Mouse (Mus musculus) cerebellum, adult 11 months (tissue): ENCODE results near the gene Acsm1.
"Not testable (repeated sequence)": the region's sequence is repeated elsewhere in the genome, so short reads cannot be mapped to it uniquely, and the experiment has no call there.

Experiments
- DNase-seq: peaks from one replicate; pipeline ENCODE4 v3.0.0; 2022

Acsm1 gene

DNA sequence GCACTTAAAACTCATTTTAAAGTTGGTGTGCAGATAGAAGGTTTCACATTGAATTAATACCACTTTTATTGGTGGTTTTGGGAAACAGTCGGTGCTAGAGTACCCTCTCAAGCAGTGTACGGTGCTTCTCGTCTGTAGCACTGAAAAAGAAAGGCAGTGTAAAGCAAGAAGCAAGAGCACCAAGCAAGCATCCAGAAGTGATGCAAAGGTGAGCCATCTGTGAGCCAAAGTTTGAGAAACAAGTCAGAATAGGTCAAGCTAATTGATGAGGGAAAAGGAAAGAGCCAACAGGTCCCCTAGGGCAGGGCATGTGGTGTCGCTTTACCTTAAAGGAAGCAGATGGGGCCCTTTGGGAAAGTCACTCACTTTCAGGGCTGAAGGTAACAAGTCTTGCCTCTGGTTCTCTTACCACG lies at the start of gene Acsm1:
Acsm1 (plus strand) TSS at position 363 of the 413 bp plus-strand sequence.
- no peak for DNase-seq

DNA sequence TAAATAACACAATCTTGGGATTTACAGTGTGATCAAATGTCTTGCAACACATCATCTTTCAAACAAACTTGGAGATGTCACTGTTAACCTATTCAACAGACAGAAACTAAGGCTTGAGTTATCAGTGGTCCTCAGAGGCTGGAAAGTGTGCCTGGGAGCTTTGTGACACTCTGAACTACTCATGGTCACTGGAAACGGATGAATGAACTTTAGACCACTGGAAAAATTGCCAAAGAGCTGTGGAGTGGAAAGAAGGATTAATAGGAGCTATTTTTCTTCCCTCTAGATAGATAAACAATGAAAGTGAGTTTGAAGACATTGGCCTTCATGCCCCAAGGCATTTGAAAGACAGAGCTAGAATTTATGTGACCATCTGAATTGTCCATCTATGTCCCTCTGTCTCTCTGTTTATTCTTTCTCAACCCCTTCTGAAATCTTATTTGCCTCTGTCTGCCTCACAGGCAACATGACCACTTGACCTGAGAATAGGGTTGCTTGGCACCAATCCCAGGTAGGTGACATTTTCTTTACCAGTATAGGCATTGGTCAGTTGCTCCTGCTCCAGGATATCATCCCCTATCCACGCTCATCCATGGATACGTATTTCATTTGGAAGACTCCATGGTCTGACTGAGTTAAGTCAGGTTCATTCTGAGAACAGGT lies 46.9 kb upstream of the Acsm1 start:
- no peak for DNase-seq

DNA sequence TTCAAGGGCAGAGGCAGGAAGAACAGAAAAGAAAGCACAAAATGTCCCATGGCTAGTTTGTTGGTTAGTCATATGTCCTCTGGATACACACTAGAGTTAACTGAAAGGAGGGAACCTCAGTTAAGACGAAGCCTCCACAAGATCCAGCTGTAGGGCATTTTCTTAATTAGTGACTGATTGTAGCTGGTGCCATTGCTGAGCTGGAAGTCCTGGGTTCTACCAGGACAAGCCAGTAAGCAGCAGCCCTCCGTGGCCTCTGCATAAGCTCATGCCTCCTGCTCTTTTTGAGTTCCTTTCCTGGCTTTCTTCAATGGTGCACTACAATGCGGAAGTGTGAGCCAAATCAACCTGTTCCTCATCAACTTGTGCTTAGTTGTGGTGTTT lies 46.4 kb upstream of the Acsm1 start:
- no peak for DNase-seq

DNA sequence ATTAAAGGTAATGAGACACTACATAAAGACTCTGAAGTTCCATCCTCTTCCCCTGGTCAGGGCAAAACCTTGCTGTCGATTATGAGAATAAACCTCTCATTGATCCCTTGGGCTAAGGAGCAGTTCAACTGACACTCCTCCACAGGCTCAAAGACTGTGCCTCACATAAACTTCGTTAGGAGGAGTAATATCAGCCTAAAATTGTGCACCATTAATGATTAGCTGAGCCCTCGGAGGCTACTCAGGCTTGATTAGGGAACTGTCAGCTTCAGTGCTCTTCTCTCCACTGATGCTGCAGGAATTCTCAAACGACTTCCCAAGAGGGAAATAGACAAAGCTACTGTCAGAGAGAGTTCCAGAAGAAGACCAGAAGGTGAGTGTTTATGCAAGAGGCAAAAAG lies 45.4 kb upstream of the Acsm1 start:
- no peak for DNase-seq

DNA sequence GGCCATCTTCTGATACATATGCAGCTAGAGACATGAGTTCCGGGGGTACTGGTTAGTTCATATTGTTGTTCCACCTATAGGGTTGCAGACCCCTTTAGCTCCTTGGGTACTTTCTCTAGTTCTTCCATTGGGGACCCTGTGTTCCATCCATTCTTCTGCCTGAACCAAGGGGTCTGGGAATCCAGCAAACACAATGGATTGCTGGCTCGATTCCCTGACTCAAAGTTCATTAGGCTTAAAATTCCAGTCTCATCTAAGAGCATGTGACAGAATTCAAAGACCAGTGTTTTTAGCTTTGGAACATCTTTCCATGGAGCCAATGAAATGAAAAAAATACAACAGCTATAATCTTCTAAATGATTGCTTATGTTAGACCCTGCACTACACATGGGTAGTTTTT lies 44.4 kb upstream of the Acsm1 start:
- DNase-seq = not testable (repeated sequence)

DNA sequence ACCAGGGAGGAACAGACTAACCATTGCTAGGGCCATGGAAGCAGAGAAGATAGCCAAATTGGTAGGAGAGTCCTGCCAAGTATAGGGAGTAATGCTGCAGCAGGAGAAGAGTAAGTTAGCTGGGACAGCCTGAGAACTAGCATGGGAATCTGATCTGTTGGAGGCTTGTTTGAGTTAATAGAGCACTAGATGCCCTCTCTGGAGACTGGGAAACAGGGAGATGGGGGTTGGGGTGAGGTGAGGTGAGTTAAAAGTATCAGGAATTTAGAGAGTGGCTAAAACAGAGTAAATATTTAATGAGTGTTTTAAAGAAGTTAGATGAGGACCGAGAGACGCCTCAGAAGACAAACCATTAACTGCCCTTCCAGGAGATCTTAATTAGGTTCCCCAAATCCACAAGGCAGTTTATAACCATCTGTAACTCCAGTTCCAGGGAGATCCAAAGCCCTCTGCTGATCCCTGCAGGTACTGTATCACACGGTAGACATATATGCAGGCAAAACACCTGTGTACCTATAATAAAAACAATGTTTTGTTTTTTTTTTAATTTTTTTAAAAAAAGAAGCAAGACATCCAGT lies 12.2 kb upstream of the Acsm1 start:
- no peak for DNase-seq

DNA sequence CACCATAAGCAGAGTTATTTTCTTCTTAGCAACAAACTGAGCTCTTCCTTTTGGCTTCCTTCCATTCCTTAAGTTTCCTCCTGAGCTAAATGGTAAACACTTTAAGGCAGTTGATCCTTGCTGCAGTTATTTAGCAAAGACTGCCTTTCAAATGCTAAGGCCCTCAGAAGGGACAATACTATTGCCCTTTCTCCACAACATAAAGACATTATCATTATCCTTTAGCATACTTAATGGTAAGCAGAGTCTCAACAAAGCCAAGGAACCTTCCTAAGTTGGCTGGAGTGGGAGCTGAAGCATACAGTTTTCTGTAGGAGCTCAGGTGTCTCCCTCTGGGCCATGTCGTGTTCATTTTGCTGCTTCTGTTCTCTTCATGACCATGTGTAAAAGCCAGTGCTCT lies 11.5 kb upstream of the Acsm1 start:
- DNase-seq = no peak

DNA sequence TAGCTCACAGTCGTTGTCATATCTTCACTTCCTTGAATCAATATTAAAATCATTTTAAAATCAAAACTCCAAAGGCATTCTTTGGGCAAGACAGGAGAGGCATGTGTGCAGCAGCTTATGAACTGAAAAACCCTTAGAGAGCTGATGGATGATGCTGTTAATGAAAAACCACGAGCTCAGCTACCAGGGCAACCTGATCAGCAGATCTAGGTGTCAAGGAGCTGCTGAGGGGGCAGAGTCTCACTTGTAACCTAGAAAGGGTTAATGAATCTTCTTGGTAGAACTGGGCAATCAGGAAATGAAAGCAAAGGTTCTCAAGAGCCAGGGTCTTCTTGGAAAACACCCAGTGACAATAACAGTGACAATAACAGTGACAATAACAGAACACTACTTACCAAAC lies 10.3 kb upstream of the Acsm1 start:
- no peak for DNase-seq

DNA sequence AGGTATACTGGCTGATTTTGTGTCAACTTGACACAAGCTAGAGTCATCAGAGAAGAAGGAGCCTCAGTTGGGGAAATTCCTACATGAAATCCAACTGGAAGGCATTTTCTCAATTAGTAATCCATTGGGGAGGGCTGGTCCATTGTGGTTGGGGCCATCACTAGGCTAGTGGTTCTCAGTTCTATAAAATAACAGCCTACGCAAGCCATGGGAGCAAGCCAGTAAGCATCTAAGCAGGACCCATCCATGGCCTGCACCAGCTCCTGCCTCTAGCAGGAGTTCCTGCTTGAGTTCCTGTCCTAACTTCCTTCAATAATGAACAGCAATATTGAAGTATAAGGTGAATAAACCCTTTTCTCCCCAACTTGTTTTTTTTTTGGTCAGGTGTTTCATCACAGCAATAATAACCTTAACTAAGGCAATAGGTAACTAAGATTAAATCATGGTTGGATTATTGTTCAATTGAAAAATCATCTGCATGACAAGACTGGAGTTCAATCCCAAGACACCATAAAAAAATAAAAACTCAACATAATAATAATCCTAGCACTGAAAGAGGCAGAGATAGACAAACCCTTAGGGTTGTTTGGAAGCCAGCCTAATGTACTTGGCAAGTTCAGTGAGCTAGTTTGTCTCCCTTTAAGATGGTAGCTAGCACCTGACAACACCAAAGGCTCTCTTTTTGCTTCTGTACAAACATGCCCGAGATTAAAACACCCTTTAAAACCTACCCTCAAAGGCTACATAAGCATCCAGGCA lies 5.5 kb upstream of the Acsm1 start:
- DNase-seq = no peak

DNA sequence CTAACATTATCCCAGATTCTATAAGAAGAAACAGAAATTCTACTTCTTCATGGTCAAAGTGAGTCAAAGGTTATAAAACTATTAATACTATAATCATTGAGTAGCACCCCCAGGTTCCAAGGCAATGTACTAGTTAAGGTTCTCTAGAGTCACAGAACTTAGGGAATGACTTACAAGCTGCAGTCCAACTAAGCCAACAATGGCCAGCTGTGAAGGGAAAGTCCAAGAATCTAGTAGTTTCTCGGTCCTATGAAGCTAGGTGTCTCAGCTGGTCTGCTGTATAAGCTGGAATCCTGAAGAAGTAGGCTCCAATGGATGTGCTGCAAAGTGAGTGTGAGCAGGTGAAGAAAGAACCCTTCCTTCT lies 4.9 kb upstream of the Acsm1 start:
- DNase-seq = no peak

DNA sequence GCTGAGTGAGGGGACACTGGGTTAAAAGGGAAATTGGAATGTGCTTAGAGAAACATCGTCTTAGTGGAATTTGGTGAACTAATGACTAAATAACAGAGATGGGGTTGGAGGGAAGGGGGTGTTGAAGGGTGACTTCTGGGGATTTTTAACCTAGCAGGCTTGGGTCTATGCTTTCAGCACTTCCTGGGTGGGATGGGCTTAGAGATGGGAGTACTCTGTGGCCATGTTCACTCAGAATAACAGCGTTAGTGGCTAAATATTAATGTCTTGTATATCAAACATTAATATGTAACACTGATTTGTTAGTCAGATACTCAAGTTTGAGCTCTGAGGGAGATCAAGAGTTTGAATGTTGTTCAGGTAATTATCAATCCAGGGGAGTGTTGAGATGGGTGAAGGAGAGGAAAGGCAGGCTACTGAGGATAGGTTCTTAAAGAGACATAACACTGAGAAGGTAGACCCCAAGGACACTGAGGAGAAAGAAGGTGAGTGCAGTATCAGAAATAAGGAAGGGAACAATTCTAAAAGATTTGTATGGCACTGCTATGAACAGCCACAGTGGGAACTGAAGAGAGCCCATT lies 1.8 kb upstream of the Acsm1 start:
- no peak for DNase-seq

DNA sequence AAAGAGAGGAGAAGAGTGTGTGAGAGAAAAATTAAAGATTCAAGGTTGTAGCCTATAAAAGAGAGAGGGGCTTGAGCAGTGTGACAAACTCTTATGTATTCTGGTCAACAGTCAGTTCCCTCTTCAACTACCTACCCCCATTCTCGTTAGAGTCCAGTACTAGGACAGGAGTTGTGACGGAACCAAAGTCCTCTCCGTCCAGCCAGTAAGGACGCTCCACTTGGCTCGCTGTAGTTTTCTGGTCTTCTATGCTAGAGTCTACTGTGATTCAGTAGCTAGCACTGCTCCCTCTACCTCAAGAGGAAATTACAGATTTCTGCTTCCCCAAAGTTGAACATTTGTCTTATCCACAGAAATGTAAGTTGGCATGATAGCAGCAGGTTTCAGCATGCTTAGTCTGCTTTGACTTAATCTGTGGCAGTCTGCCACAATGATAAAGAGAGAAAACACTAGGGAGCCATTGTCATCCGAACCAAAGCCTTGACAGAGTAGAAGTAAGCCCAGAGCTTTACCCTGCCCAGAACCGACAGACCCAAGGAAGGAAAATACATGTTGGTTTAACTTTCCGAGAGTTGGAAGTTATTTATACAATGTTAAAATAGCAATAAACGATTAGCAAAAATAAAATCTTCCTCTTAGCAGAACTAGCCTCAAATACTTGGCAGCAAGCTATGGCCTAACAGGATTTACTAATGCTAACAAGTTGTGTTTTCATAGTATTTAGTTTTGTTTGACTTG lies 731 bp upstream of the Acsm1 start:
- no peak for DNase-seq

DNA sequence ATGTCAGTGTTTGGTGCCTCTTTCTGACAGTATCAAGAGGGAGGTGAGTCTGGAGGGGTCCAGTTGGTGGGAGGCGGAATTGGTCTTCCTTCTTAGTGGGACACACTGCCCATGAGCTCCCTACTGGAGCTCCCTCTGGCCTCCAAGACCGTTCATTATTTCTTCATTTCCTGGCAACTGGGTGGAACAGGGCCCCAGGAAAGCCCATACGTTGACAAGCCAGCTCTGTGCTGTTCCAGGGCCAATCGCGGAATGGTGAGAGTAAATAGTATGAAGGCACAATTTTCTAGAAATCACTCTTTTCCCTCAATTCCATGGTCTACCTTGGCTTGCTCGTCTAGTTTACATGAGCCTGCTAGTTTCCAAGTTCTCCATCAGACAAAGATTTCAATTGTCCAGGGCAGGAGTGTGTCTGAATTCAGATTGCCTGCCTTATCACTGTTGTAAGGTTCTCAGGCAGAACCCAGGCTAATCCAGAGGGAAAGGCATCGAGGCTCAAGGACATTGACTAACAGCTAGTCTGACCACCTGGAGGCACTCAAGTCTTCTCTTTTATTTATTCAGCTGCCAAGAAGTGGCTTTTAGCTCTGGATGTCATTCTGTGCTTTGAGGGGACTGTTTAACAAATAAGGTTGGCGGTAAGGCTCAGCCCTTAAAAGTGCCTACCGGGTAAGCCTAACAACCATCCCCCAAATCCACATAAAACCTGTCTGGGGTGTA lies 1.1 kb downstream of the Acsm1 start:
- DNase-seq = no peak

DNA sequence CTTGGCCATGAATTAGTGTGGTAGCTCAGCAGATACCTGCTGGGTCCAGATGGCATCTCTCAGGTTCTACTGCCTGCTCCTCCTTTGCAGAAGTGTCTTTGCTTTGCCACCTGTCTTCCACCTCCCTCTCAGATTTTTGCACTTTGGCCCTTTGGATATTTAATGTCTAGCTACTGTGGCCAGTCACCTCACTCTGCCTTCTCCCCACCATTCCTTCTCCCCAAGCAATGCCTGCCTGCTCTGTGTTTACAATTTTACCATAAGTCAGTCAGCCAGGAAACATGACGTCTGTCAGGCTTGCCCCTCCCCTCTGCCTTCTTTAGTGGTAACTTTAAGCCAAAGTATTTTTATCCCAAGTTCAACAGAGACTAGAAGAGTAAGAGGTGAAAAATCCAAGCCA lies 9.7 kb downstream of the Acsm1 start:
- DNase-seq = no peak

DNA sequence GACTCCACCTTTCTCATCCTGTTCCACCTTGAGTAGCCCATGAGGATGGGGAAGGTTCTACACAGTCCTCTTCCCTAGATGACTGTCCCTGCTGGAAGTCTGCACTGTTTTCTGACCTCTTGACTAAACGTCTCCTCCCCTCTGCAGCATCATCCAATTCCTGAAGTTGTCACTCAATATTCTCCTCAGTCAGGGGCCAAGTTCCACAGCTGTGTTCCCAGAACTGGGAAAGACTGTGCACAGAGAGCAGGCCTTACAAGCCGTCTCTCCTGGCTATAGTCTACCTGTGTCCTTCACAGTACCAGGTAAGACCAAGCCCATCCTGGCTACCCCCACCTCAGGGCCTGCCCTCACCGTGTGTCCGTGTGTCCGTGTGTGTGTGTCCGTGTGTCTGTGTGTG lies 10.8 kb downstream of the Acsm1 start:
- no peak for DNase-seq

DNA sequence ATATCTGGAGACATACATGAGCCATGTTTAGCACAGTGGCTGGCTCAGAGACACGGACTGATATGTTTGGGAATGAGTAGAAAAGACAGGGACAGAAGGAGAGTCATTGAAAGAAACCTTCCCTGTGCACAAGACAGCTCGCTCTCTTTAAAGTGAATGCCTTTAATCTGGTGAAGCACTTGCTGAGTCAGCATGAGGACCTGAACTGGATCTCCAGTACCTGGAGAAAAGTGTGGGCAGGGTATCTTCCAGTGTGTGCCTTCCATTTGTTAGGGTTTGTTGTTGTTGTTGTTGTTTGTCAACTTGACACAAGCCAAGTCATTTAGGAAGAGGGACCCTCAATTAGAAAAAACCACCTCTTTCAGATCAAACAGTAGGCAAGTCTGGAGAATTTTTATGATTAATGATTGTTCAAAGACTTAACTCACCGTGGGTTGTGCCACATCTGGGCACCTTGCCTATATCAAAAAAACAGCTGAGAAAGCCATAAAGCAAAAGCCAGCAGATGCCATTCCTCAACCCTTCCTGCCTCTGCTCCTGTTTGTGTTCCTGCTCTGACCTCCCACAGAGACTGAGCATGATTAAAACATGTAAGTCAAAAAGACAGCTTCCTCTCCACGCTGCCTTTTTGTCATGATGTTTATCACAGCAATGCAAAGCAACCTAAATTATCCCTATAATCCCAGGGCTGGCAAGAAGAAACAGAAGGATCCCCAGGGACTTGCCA lies 11.5 kb downstream of the Acsm1 start:
- no peak for DNase-seq

DNA sequence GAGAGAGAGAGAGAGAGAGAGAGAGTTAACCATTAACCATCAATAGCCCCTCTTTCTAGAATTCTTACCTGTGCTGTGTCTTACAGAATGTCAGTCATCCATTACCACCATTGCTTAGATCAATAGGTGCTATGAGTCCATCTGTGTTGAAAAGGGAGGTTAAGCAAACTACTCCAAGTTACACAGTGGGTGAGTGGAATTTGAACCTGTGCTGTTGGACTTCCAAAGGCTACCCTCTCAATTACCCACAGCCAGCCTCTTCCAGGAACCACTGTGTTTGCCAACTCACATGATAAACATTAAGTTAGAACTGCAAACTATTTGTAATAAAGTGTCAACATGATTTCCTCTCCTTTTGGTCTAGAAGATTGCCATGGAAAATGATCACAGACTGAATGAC lies 13.3 kb downstream of the Acsm1 start:
- no peak for DNase-seq

DNA sequence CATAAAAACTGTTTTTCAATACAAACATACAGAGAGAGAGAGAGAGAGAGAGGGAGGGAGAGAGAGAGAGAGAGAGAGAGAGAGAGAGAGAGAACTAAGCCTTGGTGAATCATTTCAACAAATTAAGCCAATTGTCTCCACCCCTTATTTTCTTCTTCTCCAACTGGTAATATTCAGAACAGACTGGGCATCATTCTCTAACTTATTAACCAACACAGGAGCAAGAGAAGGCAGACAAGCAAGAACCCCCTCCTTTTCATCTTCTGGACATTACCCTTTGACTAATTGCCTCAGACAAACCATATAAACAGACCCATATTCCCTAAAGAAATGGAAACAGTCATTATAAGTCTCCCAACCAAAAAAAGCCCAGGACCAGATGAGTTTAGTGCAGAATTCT lies 31.9 kb downstream of the Acsm1 start:
- no peak for DNase-seq

DNA sequence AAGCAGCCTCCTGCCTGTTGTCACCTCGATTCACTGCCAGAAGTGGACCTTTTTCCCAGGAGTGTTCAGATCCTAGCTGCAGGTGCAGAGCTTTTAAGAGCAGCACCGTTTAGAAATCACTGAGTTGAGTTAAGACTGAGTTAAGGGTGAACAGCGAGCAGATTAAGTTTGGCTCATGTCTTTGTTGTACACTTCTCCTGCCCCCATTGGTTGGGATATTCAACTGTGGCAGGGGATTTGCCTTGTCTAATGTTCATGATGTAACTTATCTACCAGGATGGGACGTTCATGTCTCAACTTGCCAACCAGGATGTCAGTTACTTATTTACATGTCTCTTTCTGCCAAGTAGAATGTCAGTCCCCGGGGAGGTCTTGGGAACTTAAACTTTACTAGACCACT lies 35.5 kb downstream of the Acsm1 start:
- DNase-seq = no peak

DNA sequence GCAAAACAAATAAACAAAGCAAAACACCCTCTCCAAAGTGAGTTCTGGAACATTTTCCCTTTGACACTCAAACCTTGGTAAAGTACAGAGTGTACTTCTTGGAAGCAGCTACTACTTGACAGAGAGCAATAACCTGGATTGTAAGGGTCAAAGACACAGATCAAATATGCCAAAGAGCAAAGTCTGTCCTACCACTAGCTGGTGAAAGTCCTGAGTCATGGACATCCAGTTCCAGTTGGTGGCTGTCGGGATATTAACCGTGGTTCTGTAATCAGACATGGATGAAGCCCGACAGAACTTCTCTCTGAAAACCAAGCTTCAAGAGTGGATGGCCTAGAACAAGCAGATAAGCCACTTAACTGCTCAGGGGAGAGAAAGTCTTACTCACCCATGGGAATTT lies 61.1 kb downstream of the Acsm1 start:
- DNase-seq = no peak

DNA sequence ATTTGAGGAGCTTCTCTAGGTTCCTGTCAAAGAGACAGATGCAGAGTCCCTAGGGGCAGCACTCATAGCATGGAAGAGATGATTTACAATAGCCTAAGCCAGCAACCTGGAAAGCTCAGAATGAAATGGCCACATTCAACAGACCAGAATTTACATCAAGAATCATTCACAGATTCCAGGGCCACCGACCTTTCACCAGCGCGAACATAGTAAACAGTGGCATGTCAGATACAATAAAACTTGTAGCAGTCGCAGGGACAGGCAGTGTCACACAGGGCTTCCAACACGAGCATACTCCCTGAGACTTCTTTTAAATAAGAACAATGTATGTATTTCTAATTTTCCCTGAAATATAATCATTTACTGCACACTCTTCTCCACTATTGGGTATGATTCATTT lies 63.6 kb downstream of the Acsm1 start:
- DNase-seq = no peak

DNA sequence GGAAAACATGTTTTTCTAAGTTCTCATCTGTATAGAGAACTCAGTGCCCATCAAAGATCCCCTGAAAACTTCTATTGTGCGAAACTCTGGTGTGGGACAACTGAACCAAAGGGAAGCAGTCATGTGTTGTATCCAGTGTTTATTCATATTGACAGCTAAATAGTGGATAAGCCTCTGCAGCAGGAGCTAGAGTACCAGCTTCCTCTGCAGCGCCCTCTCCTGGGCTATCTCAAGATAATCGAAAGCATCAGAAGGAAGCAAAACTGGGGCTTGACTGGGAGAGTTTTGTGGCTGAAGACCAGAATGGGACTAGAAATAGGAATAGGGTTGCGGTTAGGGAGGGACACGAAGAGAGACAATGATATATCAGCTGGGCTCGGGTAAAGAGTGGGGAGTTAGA lies 64.1 kb downstream of the Acsm1 start:
- DNase-seq = no peak
